Mouse (Mus musculus) regulatory T cell (primary cell): ENCODE data around the gene Atl2.

ENCODE experiments used
- in situ Hi-C: fragments of 300-600 bp; cut with MboI, MseI; formaldehyde crosslinking; loops from one replicate; pipeline ENCODE4 v1.15.1; 2025; ENCODE audit warnings: high pct_unique_total_duplicates

The Atl2 gene

DNA sequence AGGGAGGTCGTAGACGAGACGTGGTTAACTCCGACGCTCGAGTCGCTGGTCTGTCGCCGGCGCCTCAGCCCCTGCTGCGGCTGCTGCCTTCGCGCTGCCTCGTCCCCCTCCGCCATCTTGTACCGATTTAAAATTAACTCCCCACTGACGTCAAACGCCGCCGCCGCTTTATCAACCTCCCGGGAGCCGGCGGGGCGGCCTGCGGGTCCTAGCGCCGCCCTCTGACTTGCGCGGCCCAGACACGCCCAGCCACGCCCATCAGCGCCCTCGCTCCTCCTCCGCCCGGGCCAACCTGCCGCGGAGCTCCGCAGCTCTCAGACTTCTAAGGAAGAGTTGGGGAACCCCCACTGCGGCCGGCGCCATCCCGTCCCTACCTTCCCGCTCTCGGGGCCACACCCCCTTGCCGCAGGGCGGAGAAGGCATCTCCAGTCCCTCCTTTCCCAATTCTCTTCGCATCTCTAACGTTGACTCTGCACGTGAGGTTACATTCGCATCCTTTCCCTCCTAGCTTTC lies at the start of gene Atl2:
Atl2 (minus strand) TSS at position 213 of the 513 bp plus-strand sequence.
- in situ Hi-C loops, result loop anchor here (25.0 kb wide), 1 partner anchor 291 kb away; no protein-coding TSS in a partner anchor

DNA sequence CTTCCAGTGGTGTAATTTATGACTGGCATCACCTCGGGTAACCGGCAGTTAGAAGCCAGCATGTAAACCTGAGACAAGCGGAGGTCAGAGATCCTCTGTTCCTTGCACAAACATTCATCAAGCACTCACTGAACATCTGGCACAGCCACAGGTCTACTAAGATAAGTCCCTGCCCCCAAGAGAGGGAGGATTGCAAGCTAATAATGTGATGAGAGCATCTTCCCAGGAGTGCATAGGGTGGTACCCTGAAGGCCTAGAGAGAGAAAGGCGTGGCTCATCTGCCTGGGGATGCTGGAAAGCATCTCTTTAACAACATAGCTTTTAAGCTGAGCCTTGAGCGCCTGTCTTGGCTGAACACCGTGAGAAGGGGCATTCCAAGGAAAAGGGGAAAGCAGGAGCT lies 48.9 kb upstream of the Atl2 start:
- in situ Hi-C loops, result loop anchor here (10.0 kb wide), 1 partner anchor 480 kb away; no protein-coding TSS in a partner anchor

- in situ Hi-C loops, result loop anchor here (10.0 kb wide), 1 partner anchor 482 kb away; no protein-coding TSS in a partner anchor
Observed at GRCm38 (mm10) chr17:79942418-79942817, 46.5 kb upstream of the Atl2 start.

- in situ Hi-C loops, result no loop called here
Observed at GRCm38 (mm10) chr17:79939133-79939532, 43.2 kb upstream of the Atl2 start.

DNA sequence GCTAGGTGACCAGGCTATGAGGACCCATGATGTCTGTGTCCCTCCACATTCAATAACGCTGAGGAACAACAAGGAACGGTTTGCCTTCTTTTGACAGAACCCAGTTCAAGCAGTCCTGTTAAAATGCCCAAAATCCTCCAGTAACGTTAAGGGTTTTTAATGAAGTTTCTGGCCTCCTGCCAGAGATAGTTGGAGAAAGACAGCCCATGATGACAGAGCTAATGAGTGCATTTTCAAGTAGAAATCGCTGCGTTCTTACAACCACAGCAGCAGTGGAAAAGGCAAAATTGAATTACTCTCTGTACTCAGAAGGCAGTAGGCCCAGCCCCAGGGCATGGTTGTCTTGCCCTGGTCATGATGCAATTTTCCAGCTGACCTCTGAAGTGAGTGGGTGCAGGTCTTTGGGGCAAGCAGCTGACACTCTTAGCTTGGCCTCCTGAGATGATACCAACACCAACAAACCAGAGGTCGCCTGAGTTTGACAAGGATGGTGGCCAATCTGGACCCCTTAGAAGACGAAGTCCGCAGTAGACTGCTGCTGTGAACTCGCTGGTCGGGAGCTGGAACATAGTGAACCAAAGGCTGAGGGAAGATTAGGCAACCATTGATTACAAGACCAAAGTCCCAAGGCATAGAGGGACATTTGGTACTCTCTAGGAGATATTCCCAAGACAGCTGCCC lies 42.1 kb upstream of the Atl2 start:
- in situ Hi-C loops, result no loop called here

DNA sequence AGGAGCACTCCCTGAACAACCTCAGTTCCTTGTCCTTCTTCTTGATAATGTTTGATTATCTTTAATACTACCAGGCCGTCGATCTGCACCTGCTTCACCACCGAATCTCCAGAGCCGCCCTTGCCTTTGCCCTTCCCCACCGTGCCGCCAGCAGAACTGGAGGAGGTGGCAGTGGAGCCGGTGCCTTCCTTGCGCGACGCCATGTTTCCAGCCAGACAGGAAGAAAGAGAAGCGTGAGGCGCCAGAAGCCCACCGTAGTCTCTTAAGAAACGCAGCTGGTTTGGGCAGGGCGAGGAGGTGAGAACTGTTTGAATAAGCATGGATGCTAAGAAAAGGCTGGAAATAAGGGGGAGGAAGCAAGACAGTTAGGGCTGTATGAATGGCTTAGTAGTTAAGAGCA lies 38.4 kb upstream of the Atl2 start:
- in situ Hi-C loops, result no loop called here

DNA sequence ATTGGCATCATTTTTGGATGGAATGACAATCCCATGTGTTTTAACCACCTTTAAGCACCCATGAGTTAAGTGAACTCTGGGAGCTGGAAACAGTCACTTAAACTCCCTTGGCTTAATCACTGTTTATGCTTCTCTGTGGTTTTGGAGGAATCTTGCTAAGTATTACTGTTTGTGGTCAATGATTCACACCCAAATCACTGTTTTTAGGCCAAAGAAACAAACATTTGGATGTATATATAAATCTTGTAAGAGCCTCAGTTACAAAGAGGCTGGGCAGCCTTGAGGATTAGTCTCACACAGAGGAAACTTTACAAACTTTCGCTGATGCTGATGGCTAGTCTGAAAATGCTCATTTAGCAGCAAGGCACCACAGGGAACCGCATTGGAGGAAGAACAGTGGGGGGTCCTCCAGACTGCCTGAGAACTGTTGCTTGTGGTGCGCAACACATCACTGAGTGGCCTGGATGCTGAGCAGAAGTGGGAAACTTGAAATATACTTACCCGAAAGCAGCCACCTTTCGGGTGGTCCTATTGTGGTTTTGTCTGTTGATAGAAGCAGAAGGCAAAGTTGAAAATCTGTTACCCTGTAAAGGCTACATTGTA lies 36.9 kb upstream of the Atl2 start:
- in situ Hi-C loops, result no loop called here

GRCm38 (mm10) chr17:79927110-79927509 lies 31.2 kb upstream of the Atl2 start:
- in situ Hi-C loops, result no loop called here

DNA sequence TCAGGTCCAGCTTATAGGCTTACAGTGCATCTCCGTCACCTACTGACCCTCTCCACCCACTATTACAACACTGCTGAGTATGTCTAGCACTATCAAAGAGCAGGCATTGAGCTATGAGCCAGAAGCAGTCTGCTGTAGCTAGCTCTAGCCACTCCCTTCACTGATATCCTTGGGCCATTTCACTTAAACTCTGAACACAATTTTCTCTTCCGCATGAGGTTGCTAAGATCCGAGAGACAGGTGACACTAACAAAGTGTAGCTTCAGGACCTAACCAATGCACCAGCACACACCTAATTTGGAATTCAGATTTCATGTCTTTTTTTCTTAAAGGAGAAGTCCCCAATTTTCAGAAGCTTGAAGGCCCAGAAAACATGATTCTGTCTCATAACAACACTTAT lies 30.6 kb upstream of the Atl2 start:
- in situ Hi-C loops, result no loop called here

- in situ Hi-C loops, result no loop called here
Observed at GRCm38 (mm10) chr17:79925865-79926421, 30.0 kb upstream of the Atl2 start.

DNA sequence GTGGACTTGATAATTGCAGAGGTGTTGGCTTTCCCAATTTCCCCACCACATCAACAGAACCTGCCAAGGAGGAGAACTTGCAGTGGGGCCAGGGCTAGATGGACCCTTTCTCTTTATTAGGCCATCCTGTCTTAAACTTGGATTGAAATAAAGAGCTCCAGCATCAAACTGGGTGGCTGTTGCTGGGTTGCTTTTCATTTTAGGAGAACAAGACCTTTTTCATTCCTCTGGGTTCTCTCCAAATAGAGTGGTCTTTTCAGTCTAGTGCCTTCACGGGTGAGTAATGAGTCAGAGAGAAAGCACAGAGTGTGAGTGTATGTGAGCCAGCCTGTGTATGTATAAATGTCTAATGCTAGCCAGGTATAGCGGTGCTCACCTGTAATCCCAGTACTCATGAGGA lies 24.4 kb upstream of the Atl2 start:
- in situ Hi-C loops, result no loop called here

GRCm38 (mm10) chr17:79919566-79920350 lies 23.8 kb upstream of the Atl2 start:
- in situ Hi-C loops, result no loop called here

GRCm38 (mm10) chr17:79918484-79919004 lies 22.6 kb upstream of the Atl2 start:
- in situ Hi-C loops, result no loop called here

GRCm38 (mm10) chr17:79916996-79917395 lies 21.1 kb upstream of the Atl2 start:
- in situ Hi-C loops, result no loop called here

DNA sequence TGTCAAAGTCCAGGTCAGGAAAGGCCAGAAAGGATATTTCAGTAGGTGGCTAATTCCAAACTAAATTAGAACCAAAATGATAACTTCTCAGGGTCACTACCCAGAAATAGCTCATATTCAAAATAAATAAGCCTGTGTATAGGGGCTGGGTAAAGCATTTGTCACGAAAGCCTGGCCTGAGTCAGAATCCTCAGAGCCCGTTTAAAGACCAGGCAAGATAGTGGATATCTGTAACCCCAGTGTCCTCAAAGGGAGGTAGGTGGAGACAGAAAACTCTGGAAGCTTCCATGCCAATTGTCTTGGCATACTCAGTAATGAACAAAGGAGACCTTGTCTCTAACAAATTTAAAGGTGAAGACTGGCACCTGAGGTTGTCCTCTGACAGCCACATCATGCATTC lies 16.3 kb upstream of the Atl2 start:
- in situ Hi-C loops, result no loop called here

- in situ Hi-C loops, result no loop called here
Observed at GRCm38 (mm10) chr17:79911718-79912117, 15.8 kb upstream of the Atl2 start.

GRCm38 (mm10) chr17:79909571-79909970 lies 13.6 kb upstream of the Atl2 start:
- in situ Hi-C loops, result loop anchor here (5.0 kb wide), 1 partner anchor 68 kb away; no protein-coding TSS in a partner anchor

DNA sequence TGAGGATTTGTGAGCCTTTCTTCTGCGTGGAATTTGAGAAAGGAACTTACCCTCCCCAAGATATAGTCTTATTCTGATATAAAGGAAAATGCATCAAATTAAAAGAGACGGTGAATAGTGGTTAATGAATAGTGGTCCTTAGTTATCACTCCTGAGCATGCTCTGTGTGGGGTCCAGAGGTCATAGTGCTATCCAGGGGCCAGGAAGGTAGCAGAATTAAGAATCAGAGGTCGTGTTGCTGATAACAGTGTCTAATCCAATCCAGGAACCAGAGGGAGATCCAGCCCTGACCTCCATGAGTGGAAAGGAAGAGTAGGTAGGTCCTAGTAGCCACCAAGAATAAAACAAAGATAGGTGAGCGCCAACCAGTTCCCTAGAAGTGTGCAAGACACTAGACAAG lies 11.8 kb upstream of the Atl2 start:
- in situ Hi-C loops, result loop anchor here (5.0 kb wide), 1 partner anchor 70 kb away; no protein-coding TSS in a partner anchor

- in situ Hi-C loops, result loop anchor here (5.0 kb wide), 1 partner anchor 70 kb away; no protein-coding TSS in a partner anchor
Observed at GRCm38 (mm10) chr17:79906791-79907494, 11.0 kb upstream of the Atl2 start.

GRCm38 (mm10) chr17:79904593-79904992 lies 8.7 kb upstream of the Atl2 start:
- in situ Hi-C loops, result no loop called here

DNA sequence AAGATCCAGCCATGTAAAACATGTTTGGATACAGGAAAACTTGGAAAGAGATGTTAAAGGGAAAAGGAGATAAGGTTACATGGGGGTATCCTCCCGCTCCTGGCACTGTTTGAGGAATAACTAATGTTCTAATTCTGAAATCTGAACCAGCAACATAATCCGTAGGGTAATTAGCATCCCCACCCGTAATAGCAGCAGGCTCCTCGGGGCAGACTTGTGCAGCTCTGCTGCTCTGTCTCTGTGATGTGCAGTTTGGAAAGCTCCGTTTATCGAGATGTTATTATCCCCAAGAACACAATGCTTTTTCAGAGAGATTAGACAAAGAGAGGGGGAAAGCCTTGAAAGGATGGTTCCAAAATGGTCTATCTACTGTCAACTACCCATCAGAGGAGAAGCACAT lies 5.3 kb upstream of the Atl2 start:
- in situ Hi-C loops, result no loop called here
